Mouse (Mus musculus): ENCODE data around the gene 1700007K13Rik.
A peak's percentile ranks its signal among the peaks of the same experiment; 100 is the strongest.

1700007K13Rik gene

DNA sequence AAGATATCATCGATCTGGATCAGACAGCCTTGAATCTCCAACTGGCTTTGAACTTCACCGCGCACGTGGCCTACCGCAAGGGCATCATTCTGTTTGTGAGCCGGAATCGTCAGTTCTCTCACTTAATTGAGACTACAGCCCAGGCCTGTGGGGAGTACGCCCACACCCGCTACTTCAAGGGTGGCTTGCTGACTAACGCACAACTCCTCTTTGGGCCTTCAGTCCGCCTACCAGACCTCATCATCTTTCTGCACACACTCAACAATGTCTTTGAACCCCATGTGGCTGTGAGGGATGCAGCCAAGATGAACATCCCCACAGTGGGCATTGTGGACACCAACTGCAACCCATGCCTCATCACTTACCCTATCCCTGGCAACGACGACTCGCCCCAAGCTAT is 3.3 kb upstream of the 1700007K13Rik start:
- DNase-seq (ENCODE audit: low spot score): no peak

DNA sequence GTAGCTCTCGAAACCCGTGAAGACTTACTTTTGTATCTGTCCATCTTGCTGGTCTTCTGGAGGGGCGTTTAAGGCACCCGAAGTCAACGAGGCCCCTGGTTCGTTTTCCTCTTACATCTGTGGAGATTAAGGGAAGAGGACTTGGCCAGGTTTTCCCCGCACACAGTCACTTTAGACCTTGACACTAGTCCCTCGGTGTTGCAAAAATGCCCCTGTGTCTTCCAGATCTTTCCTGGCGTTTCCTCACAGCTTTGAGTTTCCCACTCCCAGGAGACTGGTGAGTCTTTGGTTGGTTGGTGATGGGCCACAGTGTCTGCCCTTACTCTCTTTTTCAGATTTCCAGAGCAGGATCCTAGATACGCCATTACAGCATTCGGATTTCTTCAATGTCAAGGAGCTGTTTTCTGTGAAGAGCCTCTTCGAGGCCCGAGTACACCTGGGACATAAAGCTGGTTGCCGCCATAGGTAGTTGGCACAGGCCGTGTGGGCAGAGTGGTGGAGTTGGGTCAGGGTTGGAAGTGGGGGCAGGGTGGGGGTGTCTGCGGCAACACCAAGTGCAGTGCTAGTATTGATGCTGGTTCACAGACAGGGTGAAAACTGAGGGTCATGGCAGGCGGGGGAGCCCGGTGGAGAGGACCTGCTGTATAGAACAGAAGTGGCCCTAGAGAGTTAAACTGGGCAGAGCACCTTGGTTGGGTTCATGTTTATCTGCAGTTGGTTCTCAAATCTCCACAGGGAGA is 2.5 kb upstream of the 1700007K13Rik start:
- no peak for DNase-seq (ENCODE audit: low spot score)

DNA sequence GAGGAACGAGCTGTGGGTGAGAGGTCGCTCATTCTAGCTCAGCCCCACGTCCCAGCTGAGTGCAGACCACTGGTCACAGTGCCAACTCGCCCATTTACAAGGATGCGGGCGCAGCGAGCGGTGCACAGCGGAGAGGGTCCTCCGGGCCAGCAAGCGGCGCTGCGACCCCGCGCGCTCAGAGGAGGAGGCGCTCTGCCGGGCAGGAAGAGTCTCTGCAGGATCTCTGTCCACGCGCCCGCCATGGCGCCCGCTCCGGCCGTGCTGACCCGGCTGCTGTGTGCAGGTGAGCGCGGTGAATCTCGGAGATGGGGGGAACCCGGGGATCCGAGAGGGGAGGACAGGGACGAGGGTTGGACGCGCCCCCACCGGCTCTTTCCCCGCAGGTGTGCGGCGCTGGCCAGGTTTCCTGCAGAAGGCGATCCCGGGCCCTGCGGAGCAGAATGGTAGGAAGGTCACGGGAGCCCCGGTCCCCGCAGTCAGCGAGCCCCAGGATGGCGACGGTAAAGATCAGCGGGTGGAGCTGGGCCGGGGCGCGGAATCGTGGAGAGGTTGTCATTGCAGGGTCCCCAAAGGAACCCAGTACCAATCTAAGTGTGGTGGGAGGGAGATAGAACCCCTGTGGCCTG is 1.8 kb upstream of the 1700007K13Rik start, which contains the start of gene Mrps2:
Mrps2 (plus strand) TSS at position 207 of the 626 bp plus-strand sequence.
- peak; percentile 51 for DNase-seq (ENCODE audit: low spot score)

DNA sequence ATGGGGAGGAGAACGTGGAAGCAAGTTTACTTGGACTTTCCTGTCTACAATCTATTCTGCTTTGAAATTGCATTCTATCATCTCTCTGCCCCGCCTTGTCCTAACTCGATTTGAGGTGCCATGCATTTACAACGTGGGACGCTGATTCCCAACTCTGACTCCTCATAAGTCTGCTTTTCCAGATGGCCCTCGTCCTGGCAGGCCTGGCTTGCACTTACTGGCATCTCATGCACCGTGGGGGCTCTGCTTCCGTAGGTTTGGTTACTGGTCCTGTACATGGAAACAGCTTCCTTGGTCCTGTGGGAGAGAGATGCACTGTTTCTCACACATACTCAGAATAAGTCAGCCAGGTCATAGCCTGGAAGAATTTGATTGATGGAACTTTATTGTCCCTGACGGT is 1.2 kb downstream of the 1700007K13Rik start:
- no peak for DNase-seq (ENCODE audit: low spot score)

DNA sequence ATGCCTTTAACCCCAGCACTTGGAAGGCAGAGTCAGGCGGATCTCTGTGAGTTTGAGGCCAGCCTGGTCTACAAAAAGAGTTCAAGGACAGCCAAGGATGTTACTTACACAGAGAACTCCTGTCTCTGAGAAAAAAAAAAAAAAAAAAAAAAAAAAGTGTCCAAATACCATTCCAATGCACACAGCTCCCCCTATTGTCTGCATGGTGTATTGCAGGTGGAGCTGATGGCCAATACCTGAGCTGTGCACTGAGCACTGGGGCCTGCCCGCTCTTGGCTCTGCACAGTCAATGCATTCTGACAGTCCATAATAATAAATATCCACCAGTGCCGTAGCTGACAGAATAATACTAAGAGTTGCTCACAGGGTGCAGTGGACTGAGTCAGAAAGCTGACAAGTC is 2.2 kb downstream of the 1700007K13Rik start:
- no peak for DNase-seq (ENCODE audit: low spot score)

DNA sequence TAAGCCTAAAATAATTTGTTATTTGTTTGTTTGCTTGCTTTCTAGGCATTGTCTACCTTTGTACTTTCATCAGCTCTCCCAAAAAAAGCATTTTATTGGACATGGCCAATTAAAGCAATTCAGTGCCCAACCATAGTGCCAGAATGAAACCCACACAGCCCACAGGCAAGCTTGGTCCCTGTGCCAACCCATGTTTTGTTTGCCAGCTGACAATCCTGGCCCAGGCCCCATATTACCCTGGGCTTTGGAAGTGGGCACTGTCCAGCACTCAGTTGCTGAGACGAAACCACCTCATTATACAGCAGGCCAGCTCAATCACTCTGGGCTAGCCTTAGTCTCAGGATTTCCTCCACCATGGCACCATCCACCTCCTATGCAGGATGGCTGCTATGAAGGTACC is 9.5 kb downstream of the 1700007K13Rik start:
- no peak for DNase-seq (ENCODE audit: low spot score)

DNA sequence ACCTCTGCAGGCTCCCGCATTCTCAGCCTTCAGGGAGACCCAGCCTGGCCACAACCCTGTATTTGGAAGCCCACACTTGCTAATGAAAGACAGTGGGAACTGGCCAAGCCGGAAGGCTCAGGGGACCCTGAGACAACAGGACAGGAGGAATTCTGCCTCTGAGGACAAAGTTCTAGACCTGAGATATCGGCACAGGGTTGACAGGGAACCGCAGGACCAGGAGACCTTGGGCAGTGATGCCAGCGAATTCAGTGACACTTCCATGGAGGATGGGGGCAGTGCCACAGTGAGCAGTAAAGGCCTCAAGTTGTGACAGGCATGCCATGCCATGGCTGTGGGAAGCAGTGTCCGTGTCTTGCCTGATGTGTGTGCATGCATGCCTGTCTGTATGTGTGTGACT is 12.6 kb downstream of the 1700007K13Rik start:
- no peak for DNase-seq (ENCODE audit: low spot score)

DNA sequence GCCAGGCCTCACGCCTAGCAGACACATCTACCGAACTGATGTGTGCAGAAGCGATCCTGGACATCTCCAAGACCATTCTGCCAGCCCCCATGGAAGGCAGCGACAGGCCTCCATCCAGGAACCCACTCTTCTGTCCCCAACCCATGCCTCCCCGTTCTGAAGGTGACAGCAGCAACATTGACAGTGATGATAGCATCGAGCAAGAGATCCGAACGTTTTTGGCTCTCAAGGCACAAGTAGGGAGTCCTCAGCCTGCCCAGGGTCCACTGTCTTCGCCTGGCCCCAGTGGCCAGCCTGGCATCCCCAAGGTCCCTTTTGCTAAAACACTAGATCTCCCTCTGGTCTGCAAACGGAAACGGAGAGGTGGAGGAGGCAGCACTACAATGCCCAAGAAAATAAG is 14.5 kb downstream of the 1700007K13Rik start:
- DNase-seq (ENCODE audit: low spot score): no peak

DNA sequence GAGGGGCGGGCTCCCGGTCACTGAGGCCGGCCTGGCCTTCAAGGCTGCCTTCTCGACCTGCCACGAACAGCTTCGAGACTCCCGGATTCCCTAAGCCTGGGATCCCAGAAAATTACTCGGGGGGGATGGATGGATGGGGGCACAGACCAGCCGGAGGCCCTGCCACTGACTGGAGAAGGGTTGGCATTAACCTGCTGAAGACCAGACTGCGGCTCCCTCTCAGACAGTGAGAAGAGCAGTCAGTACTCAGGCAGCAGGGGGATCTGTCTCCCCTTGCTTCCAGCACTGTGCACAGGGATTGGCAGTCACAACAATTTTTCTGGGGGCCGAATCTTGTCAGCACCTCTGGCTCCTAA is 18.8 kb downstream of the 1700007K13Rik start:
- no peak for DNase-seq (ENCODE audit: low spot score)

DNA sequence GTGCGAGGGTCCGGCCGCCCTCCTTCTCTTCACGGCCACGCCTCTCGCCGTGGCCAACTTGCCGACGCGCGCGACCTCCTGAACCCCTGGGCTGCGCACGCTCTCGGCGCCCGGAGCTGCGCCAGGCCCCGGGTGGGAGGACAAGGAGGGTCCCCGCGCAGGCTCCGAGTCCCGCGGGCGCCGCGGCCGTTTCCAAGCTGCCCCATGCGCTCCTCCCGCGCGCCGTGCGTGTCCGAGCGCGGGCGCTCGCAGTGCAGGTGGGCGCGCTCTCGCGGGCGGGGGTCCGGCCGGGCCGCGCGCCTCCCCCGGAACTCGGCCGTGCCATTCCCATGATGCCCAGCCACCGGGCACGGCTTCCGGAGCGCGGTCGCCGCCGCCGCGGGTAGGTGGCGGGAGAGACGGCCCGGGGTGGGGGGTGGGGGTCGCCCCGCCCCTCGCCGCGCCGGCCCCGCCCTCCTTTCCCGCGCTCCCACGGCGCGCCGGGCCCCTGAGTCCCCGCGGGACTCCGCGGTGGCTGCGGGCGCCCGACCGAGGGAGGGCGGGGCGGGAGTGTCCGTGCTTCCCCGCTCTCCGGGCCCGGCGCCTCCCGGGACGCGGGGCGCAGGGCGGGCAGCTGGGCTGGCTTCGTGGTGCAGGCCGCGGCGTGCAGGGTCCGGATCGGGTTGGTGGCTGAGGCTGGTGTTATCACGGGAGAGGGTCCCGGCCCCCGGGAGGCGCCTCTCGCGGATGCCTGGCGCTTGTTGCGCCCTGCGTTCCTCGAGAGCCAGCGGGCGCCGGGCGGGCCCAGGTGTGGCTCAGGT is 19.4 kb downstream of the 1700007K13Rik start, which contains the start of gene Ppp1r26:
Ppp1r26 (plus strand) TSS at position 286 of the 800 bp plus-strand sequence.
- no peak for DNase-seq (ENCODE audit: low spot score)

DNA sequence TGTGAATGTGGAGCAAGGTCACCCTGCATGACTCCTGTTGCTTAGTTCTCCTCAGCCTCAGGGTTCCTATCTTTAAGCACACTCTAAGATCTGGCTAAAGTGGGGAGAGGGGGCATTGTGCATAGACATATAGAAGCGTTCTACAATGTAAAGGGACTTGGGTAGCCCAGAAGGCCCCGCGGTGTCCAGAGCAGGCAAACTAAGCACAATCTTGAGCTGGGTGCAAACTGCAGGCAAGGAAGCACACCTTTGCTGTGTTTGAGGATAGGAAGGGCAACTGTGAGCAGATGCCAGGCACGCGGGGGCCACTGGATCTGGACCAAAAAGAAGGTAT is 20.0 kb downstream of the 1700007K13Rik start:
- DNase-seq (ENCODE audit: low spot score): no peak

DNA sequence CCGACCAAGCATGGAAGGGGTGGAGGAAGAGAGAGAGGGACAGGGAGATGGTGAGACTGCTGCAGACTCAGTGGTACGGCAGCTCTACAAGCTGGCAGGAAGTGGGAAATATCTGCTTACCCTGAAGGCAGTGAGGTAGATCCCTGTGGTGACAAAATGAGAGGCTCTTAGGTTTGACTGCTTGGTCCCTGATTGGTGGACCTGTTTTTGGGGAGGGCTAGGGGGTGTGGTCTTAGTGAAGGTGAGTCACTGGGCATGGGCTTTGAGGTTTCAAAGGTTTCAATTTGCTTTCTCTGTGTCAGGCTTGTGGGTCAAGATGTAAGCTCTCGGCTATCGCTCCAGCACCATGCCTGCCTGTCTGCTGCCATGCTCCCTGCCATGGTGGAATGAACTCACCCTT is 21.1 kb downstream of the 1700007K13Rik start:
- no peak for DNase-seq (ENCODE audit: low spot score)

DNA sequence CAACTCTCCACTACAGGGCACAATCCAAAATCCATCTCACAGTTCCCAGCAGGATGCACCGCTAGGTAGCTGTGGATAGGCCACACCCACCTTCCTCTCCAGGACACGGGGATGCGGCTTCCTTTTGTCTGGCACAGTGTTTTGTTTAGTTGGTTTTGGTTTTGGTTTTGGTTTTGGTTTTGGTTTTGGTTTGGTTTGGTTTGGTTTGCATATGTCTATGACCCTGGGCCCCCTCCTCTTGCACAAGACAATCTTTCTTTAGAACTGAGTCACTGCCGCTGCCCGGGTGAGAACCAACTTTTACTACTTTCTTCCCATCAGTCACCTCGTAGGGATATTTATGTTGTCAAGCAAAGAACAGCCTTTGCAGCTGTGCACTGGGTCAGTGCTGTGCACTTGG is 25.3 kb downstream of the 1700007K13Rik start:
- DNase-seq (ENCODE audit: low spot score): no peak

DNA sequence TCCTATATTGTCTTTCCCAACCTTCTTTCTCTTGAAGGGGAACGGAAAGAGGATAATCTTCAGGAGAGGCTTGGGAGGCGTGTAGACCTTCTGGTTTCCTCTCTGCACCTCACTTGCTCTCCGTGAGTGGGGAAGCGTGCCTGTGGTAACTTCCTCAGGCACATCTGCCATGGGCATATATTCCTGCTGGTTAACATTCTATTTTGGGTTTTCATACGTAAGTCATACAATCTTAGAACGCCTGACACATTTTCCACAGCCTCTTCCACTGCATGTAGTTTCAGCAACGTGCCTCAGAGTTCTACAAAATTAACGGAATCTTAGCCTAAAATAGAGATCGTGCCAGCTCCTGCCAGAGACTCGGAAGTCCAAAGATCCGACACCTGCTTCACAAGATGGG is 30.7 kb downstream of the 1700007K13Rik start:
- no peak for DNase-seq (ENCODE audit: low spot score)

DNA sequence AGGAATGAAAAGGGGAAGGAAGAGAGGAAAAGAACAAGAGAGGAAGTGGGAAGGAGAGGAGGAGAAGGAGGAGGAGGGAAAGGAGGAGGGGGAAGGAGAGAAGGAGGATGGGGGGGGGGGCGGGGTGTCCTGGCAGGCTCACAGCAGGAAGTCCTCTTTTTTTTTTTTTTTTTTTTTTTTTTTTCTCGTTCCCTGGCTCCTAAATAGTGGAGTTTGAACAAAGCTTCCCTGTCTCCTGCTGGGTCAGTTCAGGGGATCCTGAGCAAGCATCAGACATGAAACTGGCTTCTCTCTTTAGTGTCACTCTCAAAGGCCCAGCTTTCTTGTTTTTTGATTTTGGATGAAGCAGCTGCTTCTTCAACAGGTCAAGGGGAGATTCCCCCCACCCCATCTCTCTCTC is 32.6 kb downstream of the 1700007K13Rik start:
- DNase-seq (ENCODE audit: low spot score): no peak

DNA sequence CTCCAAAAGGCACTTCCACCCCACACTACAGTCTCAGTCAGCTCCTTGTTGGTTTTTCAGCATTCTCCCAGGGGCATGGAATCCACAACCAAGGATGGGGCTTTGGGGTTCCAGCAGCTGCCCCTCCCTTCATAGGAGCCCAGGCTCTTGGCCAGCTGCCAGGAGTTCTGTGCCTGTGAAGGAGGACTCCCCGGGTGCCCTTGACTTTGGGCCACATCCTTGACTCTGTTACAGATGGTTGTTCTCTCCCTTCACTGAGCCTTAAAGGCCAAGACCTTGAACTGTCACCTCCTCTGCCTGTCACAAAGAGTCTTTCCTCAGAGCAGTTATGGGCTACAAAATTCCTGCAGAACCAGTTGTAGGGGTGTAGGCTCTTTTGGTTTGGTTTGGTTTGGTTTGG is 33.3 kb downstream of the 1700007K13Rik start:
- DNase-seq (ENCODE audit: low spot score): no peak

DNA sequence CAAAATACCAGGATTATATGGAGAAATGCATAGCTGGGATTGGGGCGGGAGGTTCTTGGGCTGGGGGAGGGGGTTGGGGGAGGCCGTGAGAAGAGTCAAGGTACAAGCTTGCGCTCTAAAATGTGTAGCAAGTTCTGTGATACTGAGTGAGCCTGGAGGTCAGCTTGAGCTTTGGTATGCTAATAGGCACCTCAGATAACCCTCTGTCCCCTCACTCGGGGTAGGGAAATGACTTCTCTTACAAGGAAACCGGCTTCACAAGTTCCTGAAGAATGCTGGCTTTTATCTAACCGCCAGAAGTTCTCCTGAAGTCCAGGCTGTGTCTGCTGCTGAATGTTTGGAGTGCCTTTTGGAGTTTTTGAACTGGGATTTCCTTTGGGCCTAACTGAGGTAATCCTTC is 35.3 kb downstream of the 1700007K13Rik start:
- no peak for DNase-seq (ENCODE audit: low spot score)

DNA sequence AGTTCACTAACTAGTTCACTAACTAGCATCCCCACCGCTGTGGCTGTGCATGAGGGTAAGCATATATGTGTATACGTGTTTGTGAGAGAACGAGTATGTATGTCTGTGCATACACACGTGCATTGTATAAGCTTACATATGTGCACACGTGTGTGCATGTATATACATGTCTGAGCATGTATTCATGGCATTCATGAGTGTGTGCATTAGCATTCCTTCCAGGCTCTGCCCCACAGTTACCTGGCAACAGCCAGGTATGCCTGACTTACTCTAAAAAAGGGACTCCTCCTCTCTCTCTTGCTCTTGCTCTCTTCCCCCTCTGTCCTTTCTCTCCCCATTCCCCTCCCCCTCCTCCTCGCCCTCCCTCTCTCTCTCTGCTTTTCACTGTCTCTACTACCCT is 38.9 kb downstream of the 1700007K13Rik start:
- DNase-seq (ENCODE audit: low spot score): no peak

DNA sequence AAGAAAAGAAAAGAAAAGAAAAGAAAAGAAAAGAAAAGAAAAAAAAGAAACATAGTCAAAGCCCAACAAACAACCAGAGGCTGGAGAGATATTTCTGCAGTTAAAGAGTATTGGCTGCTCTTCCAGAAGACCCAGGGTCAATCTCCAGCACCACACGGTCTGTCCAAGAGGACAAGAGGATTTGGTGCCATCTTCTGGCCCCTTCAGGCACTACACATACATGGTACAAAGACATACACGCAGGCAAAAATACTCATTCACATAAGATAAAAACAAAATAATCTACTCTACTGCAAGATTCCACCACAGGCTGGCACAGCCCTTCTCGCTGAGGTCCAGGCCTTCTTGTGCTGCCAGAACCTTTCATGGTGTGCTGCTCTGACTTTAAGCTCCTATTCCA is 43.0 kb downstream of the 1700007K13Rik start:
- DNase-seq (ENCODE audit: low spot score): no peak

DNA sequence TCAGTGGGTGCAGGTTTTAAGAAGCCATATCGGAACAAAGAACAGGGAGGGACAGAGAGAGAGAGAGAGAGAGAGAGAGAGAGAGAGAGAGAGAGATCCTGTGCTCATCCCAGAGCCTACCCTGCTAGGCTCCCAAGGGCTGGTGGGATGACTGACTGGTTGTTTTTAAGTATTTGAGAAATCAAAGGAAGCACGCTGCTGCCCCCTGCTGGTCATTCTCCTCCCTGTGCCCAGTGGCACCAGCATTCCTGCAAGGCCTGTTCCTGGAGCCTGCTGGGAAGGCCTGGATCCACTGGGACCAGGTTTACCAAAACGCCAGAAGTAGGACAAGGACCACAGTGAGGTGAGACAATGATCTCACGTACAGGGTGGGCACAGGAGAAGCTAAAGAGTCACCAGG is 46.2 kb downstream of the 1700007K13Rik start:
- peak; percentile 71 for DNase-seq (ENCODE audit: low spot score)

DNA sequence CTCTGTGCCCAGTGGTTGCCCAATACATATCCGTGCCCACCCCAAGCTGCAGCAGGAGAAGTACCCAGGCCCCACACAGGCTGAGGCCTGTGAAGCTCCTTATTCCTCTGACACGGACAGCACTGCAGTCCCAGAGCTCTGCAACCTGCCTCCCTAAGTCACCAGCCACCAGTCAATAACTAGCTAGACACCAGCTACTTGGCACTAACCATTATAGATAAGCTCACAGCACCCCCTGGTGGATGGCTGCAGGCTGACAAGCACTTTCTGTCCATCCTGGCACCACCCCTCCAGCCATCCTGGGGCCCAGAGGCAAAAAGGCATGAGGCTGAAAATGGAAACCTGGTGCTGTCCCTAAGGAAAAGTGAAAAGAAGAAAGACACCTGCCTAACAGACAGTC is 48.1 kb downstream of the 1700007K13Rik start:
- peak; percentile 70 for DNase-seq (ENCODE audit: low spot score)

DNA sequence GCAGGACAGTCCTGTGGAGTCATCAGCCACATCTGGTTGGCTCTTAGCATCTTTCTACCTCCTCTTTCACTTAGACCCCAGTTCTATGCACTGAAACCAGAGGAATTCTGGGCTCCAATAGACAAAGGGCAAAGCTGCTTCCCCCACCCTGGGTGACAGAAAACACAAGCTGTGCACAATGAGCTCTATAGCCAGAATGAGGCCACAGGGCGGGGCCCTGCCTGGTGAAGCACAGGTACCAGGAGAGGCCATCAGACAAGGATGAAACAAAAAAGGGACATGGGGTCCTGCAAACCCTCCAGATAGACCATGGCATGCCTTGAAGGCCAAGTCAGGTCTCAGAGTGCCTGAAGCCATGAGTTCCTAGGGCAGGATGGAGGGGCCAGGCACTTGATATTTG is 49.6 kb downstream of the 1700007K13Rik start:
- DNase-seq (ENCODE audit: low spot score): no peak

DNA sequence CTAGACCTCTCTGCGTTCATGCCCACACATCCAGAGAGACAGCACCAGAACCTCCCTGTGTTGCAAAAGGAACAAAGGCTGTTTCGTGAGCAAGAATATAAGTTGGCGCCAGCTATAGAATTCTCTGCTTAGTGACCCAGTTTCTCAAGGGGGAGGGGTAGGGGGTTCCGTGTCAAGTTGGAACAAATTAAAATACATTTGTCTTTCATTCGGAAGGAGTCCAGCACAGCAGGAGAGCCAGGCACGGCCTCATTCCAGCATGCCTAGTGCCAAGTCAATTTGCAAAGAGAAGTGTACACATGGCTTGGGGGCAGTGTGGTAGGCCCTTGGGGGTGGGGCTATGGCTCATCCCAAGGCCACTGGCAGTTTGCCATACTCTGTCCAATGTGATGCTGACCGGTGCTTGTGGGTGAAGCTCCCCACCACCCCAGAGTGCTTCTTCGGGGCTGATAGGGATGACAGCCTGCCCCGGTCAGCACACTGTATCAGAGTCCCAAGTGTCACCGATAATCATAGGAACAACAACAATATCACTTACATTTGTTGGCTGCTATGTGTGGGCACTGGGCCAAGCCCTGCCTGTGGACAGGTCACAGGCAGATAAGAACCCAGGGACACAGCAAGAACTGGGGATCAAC is 50.6 kb downstream of the 1700007K13Rik start:
- DNase-seq (ENCODE audit: low spot score): no peak

All from urinary bladder, postnatal 10 days (tissue).